Mouse (Mus musculus): ENCODE results near the gene Fam213b.

The Fam213b gene

DNA sequence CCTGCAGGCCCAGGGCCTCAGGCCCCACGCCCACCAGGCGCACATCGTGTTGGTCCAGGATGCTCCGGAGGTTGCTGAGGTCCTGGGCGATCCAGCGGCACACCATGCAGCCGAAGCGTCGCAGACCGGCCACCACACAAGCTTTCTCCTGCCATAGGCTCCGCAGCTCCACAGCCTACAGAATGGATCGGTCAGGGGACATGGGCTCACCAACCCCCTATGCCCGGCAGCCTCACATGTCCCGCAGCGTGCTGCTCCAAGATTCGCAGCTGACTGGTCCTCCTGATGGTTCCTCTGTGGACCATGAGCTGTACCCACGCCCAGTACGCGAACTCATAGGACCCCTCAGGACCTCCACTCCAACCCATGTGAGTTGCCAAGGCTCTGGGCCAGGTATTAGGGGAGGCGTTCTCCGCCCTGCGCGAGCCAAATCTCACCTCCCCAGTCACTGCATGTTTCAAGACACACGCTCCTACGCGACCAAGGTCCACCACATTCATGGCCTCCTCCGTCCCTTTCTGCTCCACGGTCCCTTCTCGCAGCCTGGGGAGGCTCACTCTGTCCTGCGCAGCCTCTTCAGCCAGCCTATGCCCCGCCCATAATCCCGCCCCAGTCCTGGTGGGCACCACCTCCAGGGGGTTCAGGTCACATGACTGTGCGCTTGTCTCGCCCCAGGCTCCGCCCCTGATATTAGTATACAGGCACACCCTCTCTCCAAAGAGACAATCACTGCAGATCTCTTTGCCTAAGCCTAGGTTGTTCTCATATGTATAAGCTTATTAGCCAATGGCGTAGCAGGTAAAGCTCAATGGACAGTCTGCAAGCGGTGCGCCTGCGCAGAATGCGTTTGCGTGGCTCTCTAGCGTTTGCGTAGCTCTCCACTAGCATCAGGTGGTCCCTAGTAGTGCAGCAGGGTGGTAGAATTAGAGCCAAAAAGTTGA lies at the start of gene Fam213b:
Fam213b (minus strand) TSS at position 630 of the 941 bp plus-strand sequence.
- DNase-seq = peak; percentile 80

GRCm38 (mm10) chr4:154948066-154948939 lies 49.4 kb upstream of the Fam213b start:
- DNase-seq = no peak

DNA sequence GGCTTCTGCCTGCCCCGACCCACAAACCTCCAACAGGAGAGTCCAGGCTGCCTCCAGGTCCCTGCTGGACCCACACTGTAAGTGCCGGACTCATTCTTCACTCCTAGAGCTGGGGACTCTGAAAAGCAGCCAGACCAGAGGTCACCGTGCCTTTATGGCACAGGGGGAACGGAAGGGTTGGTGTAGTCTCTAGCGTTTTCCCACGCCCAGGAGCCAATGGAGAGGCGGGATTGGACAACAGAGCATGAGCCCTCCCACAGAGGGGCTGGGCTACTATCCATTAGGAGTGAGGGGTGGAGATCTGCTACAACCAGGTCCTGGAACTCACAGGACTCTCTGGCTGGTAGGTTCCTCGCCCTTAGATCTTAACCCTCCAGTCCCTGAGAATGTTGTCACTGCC lies 47.4 kb upstream of the Fam213b start:
- peak; percentile 81 for DNase-seq

GRCm38 (mm10) chr4:154944121-154944590 lies 45.2 kb upstream of the Fam213b start:
- peak; percentile 75 for DNase-seq

DNA sequence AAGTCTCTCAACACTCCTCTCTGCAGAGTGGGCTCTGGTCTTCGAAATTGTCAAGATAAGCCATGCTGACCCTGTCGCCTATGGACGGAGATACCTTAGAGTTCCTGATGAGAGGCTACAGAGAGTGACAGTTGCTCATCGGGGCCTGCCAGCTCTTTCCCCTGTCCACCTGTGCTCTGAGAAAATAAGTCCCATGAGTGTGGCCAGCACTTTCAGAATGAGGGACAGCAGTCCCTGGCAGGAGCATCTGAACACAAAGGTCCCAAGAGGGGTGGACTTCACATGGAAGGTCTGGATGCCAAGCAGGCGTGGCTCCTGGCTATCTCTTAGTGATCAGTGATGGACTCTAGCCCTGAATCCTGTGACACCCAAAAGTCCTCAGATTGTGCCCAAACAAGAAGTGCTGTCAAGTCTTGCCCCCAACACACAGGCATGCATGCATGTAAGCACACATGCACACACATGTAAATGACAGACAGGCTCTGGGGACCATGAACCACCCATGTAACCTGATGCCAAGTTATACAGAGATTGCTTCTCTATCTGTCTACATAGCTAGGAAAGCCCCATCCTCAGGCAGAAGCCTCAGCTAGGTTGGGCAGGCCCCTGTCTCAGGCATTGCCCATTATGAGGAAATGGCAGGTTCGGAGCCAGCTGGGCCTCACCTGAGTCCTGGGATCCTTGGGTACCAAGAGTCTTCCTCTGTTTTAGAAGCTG lies 44.5 kb upstream of the Fam213b start:
- no peak for DNase-seq

DNA sequence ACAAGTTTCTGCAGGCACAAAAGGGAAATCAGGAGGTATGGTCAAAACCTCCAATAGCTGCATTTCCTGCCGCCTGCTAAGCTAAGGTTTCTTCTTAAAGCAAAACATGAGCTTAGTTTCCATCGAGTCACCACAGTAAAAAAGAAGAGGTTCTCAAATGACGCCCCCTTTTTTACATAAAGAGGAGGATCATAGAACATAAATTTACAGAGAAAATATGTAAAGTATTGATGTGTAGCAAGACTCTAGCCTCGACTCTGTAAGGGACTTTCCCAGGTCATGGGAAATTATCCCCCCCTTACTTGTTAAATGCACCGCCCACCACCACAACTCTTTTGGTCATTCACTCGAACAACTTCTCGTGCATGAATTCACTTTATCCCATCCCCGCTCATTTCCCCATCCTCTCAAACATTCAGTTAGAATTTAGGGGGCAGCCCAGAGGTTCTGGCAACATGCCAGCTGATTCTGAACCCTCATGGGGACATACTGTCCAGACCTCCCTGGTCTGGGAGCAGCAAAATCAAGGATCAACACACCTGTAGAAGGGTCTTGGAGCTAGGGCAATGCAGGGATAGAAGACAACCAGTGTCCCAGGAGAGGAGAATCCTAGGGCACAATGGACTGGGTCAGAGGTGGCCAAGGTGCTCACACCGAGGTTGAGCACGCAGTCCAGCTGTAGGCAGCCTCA lies 43.8 kb upstream of the Fam213b start:
- DNase-seq = no peak

DNA sequence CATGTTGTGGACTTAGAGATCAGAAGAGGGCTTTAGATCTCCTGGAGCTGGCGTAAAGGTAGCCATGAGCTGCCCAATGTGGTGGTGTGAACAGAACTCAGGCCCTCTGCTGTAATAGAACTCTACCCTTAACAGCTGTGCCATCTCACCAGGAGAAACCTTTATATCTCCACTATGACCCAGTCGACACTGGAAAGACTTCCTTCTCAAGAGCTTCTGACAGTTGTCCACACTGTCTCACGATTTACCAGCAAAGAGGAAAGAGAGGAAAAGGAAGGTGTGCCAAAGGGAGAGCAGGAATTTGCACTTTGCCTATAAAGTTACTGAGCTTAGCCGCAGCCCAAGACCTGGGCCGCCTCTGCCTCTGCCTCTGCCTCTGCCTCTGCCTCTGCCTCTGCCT lies 42.9 kb upstream of the Fam213b start:
- no peak for DNase-seq

GRCm38 (mm10) chr4:154940156-154940555 lies 41.2 kb upstream of the Fam213b start:
- no peak for DNase-seq

DNA sequence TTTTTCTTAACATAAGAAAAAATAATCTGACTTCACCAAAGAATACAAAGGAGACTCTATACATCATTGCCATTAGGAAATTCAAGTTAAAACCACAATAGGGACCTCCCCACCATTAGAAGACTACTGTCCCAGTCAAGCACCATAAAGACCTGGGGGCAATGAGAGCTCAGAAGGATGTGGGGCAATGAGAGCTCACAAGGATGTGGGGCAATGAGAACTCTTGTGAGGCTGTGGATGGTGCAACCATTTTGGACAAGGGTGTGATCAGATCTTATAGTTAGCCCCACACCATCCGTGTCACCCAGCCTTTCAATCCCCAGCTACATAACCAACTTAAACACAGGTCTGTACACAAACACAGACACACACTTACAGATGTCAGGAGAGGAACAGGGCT lies 38.8 kb upstream of the Fam213b start:
- DNase-seq = no peak

DNA sequence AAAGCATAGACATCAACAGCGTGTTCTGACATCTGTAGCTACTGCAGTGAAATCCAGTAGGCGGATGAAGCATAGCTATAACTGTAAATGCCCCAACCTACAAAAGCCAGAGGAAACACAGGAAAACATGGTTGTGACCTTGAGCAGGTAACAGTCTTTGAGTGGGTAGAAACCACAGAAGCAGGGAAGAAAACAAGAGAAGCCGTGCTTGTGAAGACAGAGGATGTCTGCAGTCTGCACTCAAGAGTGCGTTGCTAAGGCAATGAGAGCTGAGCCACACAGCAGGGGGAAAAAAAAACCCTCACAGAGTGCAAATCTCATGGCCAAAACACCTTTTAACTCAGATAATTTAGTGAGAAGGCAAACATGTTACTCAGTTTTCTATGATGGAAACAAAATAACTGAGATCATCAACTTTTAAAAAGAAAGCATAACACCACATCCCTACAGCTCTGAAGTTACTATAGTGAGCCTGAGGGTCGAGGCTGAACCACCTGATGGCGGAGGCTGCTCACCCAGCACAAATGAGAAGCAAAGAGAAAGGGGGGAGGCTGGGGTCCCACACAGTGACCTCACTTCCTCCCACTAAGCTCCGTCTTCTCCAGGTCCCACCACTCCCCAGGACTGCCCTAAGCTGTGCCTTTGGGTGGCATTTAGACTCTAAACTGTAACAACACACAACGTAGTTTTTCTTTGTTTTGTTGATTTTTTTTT lies 37.8 kb upstream of the Fam213b start:
- DNase-seq = no peak

- DNase-seq = no peak
Measured at GRCm38 (mm10) chr4:154935788-154936187, 36.9 kb upstream of the Fam213b start.

DNA sequence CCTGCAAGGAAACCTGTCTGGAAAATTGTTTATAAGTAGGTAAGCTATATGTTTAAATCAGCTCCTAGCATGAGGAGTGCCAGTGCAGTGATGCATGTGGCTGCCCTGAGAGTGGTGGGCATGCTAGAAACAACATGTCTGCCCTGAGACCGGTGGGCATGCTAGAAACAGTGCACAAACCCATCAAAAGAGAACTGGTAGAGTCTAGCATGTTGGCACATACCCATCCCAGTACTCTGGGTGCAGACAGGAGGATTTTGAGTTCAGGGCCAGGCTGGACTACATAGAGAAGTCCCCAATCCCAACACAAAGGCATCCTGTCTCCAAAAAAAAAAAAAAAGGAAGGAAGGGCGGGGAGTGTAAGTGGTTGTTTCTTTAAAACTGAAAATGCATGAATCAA lies 35.9 kb upstream of the Fam213b start:
- no peak for DNase-seq

GRCm38 (mm10) chr4:154933306-154933907 lies 34.5 kb upstream of the Fam213b start:
- no peak for DNase-seq

- no peak for DNase-seq
Measured at GRCm38 (mm10) chr4:154929088-154929660, 30.2 kb upstream of the Fam213b start.

GRCm38 (mm10) chr4:154928395-154929087 lies 29.6 kb upstream of the Fam213b start, which contains the start of gene Tnfrsf14:
Tnfrsf14 (minus strand) TSS chr4:154928563.
- DNase-seq = no peak

DNA sequence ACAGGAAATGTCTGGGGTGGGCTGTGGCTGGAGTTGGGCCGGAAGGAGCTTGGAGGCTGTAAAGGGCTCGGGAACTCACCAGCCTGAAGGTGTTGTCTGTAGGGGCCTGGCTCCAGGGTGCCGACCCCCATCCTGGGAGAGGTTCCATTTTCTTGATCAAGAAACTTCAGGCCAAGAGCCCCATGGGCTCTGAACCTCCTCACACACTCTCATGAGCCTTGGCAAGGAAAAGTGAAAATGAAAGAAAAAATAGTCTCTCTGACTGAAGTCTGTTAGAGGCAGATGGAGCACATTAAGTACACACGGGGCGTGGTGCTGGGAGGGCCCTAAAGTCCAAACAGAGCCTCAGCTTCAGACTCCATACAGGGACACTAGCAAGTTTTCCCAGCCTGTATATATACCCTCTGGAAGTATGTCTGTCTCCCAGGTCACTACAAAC lies 29.0 kb upstream of the Fam213b start:
- peak; percentile 54 for DNase-seq

GRCm38 (mm10) chr4:154926969-154927898 lies 28.3 kb upstream of the Fam213b start:
- no peak for DNase-seq

DNA sequence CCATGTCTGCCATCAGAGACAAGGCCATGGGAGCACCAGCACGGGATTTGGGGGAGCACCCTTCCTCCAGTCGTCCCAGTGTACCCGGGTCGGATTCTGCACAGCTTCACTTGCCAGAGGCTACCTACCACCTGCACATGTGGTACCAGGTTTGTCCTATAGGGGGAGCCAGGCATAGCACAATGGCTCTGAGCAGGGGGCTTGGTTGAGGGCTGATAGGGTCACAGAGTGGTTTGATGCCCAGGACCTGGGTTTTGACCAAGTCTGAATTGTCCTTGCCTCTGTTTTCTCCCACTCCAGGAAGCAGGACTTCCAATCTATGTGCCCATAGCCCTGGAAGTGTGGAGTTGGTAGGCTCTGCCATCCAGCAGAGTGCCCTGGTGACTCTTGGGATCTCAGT lies 26.5 kb upstream of the Fam213b start:
- peak; percentile 35 for DNase-seq

- DNase-seq = no peak
Measured at GRCm38 (mm10) chr4:154922931-154923330, 24.0 kb upstream of the Fam213b start.

Data from kidney, adult 18-20 months (tissue).